Mouse (Mus musculus) G1E (cell line): Measurements from ENCODE around the gene Mcpt4. TPM values are rescaled to one million over a fixed set of nuclear protein-coding genes. Genes with fewer than 3 reads are reported as not detected.
"Not testable (repeated sequence)": the region's sequence is repeated elsewhere in the genome, so short reads cannot be mapped to it uniquely, and the experiment has no call there.

ENCODE experiments used
- ATAC-seq: 2 replicates; pipeline ENCODE4 v1.8.0; 2016; ENCODE audit warnings: mild to moderate bottlenecking; ENCODE audit not compliant: insufficient number of reproducible peaks, poor library complexity, low FRiP score, severe bottlenecking; ENCODE audit errors: extremely low read depth
- DNase-seq: peaks from one replicate; pipeline ENCODE4 v3.0.0; 2012; ENCODE audit warnings: low spot score
- H3K27me3 ChIP-seq: 2 replicates; pipeline ENCODE4 v1.6.1; 2012; ENCODE audit warnings: mild to moderate bottlenecking, low read length, inconsistent platforms; ENCODE audit not compliant: insufficient read depth
- H3K36me3 ChIP-seq: replicated peaks from 2 replicates; pipeline ENCODE3; 2012; ENCODE audit warnings: mild to moderate bottlenecking, inconsistent platforms
- H3K4me1 ChIP-seq: 2 replicates; pipeline ENCODE4 v1.6.1; 2012; ENCODE audit warnings: low read depth, low read length, inconsistent platforms, mixed read lengths; ENCODE audit not compliant: insufficient read depth
- H3K4me3 ChIP-seq: 2 replicates; pipeline ENCODE4 v1.5.1; 2012; ENCODE audit warnings: low read depth, mild to moderate bottlenecking, inconsistent platforms, low read length, moderate library complexity, mixed read lengths
- H3K9me3 ChIP-seq: replicated peaks from 2 replicates; pipeline ENCODE4 v1.6.1; 2012; ENCODE audit warnings: inconsistent platforms
- CTCF ChIP-seq: IDR thresholded peaks from 2 replicates; pipeline ENCODE4 v1.5.1; 2012; ENCODE audit warnings: low read depth, low read length, inconsistent platforms, mixed read lengths
- GATA1 ChIP-seq: IDR thresholded peaks from 2 replicates; pipeline ENCODE4 v1.6.1; 2012; ENCODE audit warnings: borderline replicate concordance, low read length, inconsistent platforms, mixed read lengths
- GATA2 ChIP-seq: IDR thresholded peaks from 2 replicates; pipeline ENCODE4 v1.6.1; 2012; ENCODE audit warnings: low read depth, low read length, inconsistent platforms, borderline replicate concordance
- POLR2AphosphoS5 ChIP-seq: IDR thresholded peaks from 2 replicates; pipeline ENCODE4 v1.6.1; 2012; ENCODE audit warnings: low read depth, low read length, inconsistent platforms; ENCODE audit not compliant: insufficient replicate concordance
- TAL1 ChIP-seq: conservative IDR thresholded peaks from 2 replicates; pipeline ENCODE4 v1.6.1; 2012; ENCODE audit warnings: low read depth, low read length, inconsistent platforms, mixed read lengths
- polyA plus RNA-seq: library from polyadenylated mRNA; stranded (reverse); fragments of >175 nt; gene quantifications from 2 replicates; pipeline ENCODE4 v1.2.3, GENCODE M21; 2012
- total RNA-seq, 2 experiments: library from RNA; stranded (forward) in 1 of 2; stranded (reverse) in 1 of 2; fragments of 200-1000 nt in 1 of 2; fragments of >200 nt in 1 of 2; fragmentation: Nextera tagmentation in 1 of 2; gene quantifications; 2 replicates each; pipeline ENCODE4 v1.2.3; 2014 to 2017

Mcpt4 gene
- total and polyA plus RNA-seq, 3 experiments, result 0.66 TPM; not detected in 2

DNA sequence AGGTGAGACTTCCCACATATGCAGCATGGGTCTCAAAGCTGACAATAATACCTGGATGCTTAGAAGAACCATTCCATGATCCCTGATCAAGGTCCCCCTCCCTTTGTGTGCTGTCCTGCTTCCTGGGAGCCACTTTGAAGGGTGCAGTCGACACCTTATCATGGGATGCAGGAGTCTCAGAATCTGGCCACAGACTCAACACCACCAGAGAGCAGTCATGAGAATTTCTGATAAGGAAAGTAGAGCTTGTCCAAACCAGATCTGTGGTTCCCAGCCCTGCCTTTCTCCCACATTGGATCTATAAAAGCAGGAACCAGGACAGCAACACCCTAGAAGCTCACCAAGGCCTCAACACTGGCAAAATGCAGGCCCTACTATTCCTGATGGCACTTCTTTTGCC, 20.3 kb downstream of the Mcpt4 start, which contains the start of gene Mcpt2:
Mcpt2 (plus strand) TSS at position 250 of the 400 bp plus-strand sequence.
- peaks cover 31% of the 10 kb centered on the region for H3K27me3 ChIP-seq
- peak; percentile 58 for TF ChIP-seq TAL1
- H3K4me3 ChIP-seq, ATAC-seq, DNase-seq, H3K36me3 ChIP-seq, H3K9me3 ChIP-seq: not testable (repeated sequence)
- H3K4me1 ChIP-seq, result peaks cover 23% of the 10 kb centered on the region

DNA sequence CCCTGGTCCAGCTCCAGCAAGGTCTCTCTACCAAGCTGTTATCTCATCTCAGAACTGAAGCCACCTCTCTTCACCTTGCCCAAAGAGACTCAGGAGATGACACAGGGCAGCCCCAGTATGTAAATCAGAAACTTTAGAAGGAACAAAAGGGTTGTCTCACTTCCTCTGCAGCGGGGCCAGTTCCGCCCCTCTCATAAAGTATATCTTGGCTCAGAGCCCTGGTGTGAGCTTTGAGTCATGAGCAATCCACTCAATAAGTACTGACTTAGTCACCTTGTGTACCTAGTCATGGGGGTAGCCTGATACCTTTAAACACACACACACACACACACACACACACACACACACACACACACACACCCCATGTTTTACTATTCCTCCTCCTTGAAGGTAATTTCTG, 27.7 kb downstream of the Mcpt4 start:
- ATAC-seq (no peak), DNase-seq (no peak)
- no peaks in the 10 kb centered on the region for H3K36me3 ChIP-seq
- H3K9me3 ChIP-seq, result no peaks in the 10 kb centered on the region
- TF ChIP-seq GATA1, result no peak
- TF ChIP-seq POLR2AphosphoS5, result no peak
- TF ChIP-seq TAL1, result no peak
- no peak for TF ChIP-seq CTCF
- TF ChIP-seq GATA2, result no peak
- H3K4me1 ChIP-seq, result peaks cover 23% of the 10 kb centered on the region
- H3K4me3 ChIP-seq, result no peak overlapping the region
- H3K27me3 ChIP-seq, result no peaks in the 10 kb centered on the region

DNA sequence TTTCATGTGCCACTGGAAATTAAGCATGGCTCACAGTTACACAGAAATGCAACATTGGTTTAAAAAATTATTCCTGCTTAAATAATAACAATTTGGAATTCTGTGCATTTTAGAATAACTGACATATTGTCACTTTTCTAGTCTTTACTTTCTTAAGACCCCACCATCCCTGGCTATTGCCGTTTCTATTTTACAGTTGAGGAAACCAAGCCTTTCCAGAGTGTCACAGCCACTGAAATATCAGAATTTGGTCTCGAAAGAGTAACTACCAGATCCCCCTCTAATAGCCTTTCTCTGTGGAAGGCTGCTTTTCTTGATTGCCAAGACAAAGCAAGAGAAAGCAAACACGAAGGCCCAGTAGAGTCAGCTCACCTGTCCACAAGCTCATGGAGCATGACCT, 31.7 kb downstream of the Mcpt4 start, which contains the start of gene Mcpt9:
Mcpt9 (minus strand) TSS at position 101 of the 400 bp plus-strand sequence.
- not testable (repeated sequence) for ATAC-seq

DNA sequence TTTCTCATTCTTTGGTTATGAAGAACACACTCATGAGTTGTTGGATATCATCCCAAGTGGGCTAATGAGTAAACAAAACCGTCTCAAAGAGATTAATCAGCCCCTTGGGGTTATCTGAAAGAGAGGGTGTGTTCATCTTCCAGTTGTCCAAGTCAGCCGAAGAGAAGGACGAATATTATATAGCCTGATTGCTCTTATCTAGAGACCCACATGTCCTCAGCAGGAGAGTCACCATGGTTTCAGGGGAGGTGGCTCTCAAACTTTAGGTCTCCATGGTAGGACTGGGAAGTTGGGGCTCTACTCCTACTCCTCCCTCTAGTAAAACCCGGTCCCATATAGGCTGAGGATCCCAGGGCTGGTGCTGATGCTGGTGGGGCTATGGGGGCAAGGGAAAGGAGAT, 40.8 kb downstream of the Mcpt4 start:
- peaks cover 68% of the 10 kb centered on the region for H3K4me1 ChIP-seq
- H3K9me3 ChIP-seq, H3K4me3 ChIP-seq, H3K36me3 ChIP-seq, H3K27me3 ChIP-seq: not testable (repeated sequence)
- ATAC-seq (peak; percentile 93), DNase-seq (peak; percentile 53)
- TF ChIP-seq TAL1, result peak; percentile 79

More for the DNA sequence above, 31.7 kb downstream of the Mcpt4 start, which contains the start of gene Mcpt9:
- H3K27me3 ChIP-seq, H3K4me3 ChIP-seq, H3K9me3 ChIP-seq, H3K36me3 ChIP-seq, DNase-seq: not testable (repeated sequence)
- peaks cover 35% of the 10 kb centered on the region for H3K4me1 ChIP-seq

DNA sequence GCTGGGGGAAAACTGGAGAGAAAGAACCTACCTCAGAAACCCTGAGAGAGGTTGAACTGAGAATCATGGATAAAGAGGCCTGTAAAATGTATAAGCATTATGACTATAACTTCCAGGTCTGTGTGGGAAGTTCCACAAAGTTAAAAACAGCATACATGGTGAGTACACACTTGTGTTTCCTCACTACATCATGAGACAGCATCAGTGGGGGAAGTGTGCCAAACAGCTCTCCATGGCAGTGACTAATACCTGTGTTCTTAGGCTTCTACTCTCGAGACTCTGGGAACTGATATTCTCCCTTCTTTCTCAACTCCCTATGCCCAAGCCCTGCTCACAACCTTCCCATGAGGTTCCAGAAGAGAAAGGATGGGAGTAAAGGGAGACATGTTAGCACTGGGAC, 42.7 kb downstream of the Mcpt4 start:
- H3K9me3 ChIP-seq, result no peaks in the 10 kb centered on the region
- H3K4me3 ChIP-seq, result no peak overlapping the region
- no peaks in the 10 kb centered on the region for H3K36me3 ChIP-seq
- peaks cover 64% of the 10 kb centered on the region for H3K4me1 ChIP-seq
- ATAC-seq (no peak), DNase-seq (no peak)
- TF ChIP-seq POLR2AphosphoS5, result no peak
- no peak for TF ChIP-seq CTCF
- no peak for TF ChIP-seq TAL1
- TF ChIP-seq GATA1, result no peak
- no peak for TF ChIP-seq GATA2
- no peaks in the 10 kb centered on the region for H3K27me3 ChIP-seq

DNA sequence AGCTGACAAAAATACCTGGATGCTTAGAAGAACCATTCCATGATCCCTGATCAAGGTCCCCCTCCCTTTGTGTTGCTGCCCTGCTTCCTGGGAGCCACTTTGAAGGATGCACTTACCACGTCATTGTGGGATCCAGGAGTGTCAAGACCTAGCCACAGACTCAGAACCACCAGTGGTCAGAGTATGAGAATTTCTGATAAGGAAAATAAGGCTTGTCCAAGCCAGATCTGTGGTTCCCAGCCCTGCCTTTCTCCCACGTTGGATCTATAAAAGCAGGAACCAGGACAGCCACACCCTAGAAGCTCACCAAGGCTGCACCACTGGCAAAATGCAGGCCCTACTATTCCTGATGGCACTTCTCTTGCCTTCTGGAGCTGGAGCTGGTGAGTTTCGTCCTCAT, 44.4 kb downstream of the Mcpt4 start, which contains the start of gene Mcpt1:
Mcpt1 (plus strand) TSS at position 301 of the 400 bp plus-strand sequence.
- not testable (repeated sequence) for H3K4me3 ChIP-seq, H3K36me3 ChIP-seq, DNase-seq, ATAC-seq, H3K27me3 ChIP-seq, H3K9me3 ChIP-seq
- peaks cover 81% of the 10 kb centered on the region for H3K4me1 ChIP-seq

DNA sequence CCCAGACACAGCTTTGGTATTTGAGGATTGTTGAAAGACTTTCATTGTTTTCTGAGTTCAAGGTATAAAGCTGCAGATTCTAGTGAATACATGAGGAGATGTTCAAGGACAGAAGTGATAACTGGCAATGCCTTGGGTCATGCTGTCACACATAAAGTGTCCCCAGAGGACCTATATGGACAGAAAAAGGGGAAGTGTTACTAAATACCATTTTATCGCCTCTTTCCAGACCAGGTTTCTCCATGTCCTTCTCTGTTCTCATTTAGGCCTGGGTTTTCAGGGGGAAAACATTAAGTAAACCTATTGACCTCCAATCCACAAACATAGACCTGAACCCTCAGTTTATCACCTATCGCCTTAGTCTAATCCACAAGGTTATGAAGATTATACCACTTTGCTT, 48.2 kb downstream of the Mcpt4 start:
- ATAC-seq, result peak; percentile 69; the same call in 1 of the 2 replicates
- H3K36me3 ChIP-seq, result no peaks in the 10 kb centered on the region
- peaks cover 53% of the 10 kb centered on the region for H3K4me1 ChIP-seq
- no peaks in the 10 kb centered on the region for H3K9me3 ChIP-seq
- DNase-seq, result peak; percentile 40
- no peak overlapping the region for H3K4me3 ChIP-seq
- TF ChIP-seq GATA1 (no peak), TAL1 (peak; percentile 59)
- H3K27me3 ChIP-seq, result no peaks in the 10 kb centered on the region
